Mouse (Mus musculus) cerebellum, adult 2 months (tissue): ENCODE results near the gene Slc10a7.

ENCODE experiments used
- CTCF ChIP-seq: fragments of 200-500 bp; IDR thresholded peaks from 2 replicates; pipeline ENCODE4 v1.5.1; 2011; ENCODE audit warnings: low read depth, mild to moderate bottlenecking, control low read depth, low read length, moderate library complexity, borderline replicate concordance; ENCODE audit not compliant: insufficient read depth
- POLR2A ChIP-seq: fragments of 200-500 bp; IDR thresholded peaks from 2 replicates; pipeline ENCODE4 v1.6.1; 2011; ENCODE audit warnings: low read length, control low read depth, borderline replicate concordance; ENCODE audit not compliant: insufficient read depth

DNA sequence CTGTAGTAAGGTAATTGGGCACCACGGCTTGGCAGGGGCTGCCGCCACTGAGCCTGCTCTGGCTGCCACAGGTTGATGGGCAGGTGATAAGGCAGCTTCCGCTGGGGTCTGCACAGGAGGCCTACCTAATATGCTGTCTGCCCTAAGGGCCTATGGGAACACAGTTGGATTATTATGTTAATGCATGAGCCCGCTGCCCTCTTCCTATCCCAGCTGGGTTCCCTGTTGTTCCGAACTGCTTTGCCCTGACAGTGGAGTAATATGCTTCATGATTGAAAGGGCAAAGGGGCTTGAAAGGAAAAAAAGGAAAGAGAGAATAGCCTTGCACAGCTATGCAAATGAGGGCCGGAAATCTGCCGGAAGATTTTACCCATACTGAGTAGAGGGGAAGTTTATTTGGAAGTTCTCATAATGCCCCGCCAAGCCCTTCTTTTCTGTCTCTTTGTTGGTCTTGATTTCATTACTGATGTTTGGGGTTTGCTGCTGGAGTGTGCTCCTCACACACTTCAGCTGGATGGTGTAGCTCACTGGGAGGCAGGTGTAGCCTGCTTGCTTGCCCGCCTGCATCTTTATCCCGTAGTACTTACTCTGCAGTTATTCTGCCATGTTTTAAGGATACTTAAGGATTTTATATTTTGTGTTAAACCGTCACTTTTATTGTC is 47.8 kb downstream of the Slc10a7 start:
- TF ChIP-seq CTCF: no peak
- TF ChIP-seq POLR2A: no peak
